Mouse (Mus musculus) neural tube, embryonic 10.5 days (tissue): ENCODE data around the gene Creb5.
A peak's percentile ranks its signal among the peaks of the same experiment; 100 is the strongest.

Experiments
- DNase-seq: peaks from one replicate; pipeline ENCODE4 v3.0.0-alpha.2; 2017; ENCODE audit warnings: low spot score; ENCODE audit errors: extremely low spot score

The Creb5 gene

GRCm38 (mm10) chr6:53584718-53585405, 297.8 kb downstream of the Creb5 start:
- DNase-seq, result no peak

DNA sequence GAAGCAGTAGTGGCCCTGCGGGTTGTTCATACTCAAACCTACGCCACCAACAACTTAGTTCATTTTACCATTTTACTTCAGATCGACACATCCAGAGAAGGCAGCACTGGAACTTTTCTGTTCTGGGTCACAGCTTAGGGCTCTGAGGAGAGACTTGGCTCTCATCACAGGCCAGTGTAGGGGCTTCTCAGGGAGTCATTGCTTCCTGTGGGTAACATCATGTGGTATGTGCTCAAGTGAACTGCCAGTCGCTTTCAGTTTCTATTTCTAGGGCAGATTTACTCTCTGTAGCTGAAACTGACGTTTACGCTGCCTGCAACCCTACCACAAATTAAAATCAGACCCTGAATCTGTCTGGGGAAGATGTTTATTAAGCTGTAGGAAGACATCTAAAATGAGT, 302.7 kb downstream of the Creb5 start:
- no peak for DNase-seq

GRCm38 (mm10) chr6:53592230-53592629, 305.2 kb downstream of the Creb5 start:
- no peak for DNase-seq

DNA sequence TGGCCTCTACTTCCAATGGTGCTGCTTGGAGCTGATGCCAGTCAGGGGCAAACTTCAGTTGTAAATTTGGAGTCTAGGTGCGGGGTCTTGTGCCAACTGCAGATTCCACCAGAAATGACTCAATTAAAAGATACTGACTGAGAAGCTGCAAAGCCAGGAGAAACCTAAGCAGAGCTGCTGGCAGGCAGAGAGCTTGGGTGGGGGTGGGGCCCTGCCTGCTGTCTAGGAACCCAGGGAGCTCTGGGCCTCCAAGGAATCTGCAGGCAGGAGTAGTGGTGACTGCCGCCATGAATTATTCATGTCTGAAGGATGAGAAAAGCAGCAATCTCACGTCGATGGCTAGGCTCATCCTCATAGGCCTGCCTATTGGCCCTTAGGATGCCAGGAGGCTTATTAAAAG, 306.5 kb downstream of the Creb5 start:
- DNase-seq, result peak; percentile 29

GRCm38 (mm10) chr6:53594316-53594715, 307.2 kb downstream of the Creb5 start:
- DNase-seq, result no peak

- no peak for DNase-seq
Observed at GRCm38 (mm10) chr6:53596402-53596801, 309.3 kb downstream of the Creb5 start.

- no peak for DNase-seq
Observed at GRCm38 (mm10) chr6:53603041-53603440, 316.0 kb downstream of the Creb5 start.

GRCm38 (mm10) chr6:53603695-53604094, 316.6 kb downstream of the Creb5 start:
- no peak for DNase-seq

- DNase-seq, result no peak
Observed at GRCm38 (mm10) chr6:53604386-53604785, 317.3 kb downstream of the Creb5 start.

GRCm38 (mm10) chr6:53605184-53605583, 318.1 kb downstream of the Creb5 start:
- DNase-seq, result no peak

DNA sequence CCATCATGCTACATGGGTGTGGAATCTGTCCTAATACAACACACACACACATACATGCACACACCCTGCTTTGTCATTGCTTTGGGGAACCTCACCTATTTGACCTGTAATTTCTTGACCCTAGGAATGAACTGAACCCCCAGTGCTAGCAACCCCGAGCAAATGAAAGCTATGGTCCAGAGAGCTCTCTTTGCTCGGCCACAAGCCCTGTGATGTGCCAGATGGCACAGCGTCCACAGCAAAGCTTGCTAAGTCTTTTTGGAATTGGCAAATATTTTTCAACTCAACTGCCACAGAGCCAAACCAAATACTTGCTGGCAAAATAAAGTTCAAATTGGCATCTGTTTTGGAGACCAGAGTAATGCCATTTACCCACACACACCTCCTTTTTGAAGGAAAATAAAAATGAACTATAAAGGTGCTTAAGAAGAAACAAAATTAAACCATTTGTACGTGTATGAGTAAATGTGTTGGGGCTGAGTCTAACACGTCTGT, 324.4 kb downstream of the Creb5 start:
- DNase-seq, result no peak

GRCm38 (mm10) chr6:53612681-53613080, 325.6 kb downstream of the Creb5 start:
- peak; percentile 23 for DNase-seq

DNA sequence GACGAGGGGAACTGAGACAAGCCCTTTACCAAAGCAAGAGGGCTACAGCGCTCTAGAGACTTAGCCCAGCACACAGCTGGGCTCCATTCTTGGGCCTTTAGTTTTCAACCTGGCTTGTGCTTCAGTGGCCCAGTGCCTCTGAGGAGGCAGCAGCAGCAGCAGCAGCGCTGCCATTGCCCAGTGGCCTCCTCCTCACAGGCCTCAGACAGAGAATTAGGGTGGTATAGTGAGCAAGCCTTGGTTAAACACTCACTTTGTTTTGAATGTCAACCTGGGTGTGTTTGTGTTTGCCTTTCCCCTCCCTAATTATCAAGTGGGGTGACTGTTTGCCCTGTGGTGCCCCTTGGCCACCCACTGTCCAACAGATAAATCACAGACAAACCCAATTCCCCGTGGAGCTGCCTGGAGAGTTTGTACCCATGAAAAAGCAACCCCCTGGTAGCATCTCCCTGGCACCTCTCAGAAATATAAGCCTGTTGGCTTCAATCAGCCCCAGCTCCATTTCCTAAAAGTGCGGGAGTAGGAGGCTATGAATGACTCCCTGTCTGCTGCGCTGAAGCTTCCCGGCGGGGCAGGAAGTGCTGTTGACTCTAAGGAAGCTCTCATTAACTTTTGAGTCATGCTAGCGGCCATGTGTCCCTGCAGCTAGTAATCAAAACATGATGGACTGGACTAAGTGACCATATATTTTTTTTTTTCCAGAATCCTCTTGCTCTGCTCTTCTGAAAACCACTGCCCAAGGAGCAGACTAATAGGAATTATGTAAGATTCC, 328.6 kb downstream of the Creb5 start:
- DNase-seq, result peak; percentile 20

GRCm38 (mm10) chr6:53618164-53618563, 331.1 kb downstream of the Creb5 start:
- no peak for DNase-seq

DNA sequence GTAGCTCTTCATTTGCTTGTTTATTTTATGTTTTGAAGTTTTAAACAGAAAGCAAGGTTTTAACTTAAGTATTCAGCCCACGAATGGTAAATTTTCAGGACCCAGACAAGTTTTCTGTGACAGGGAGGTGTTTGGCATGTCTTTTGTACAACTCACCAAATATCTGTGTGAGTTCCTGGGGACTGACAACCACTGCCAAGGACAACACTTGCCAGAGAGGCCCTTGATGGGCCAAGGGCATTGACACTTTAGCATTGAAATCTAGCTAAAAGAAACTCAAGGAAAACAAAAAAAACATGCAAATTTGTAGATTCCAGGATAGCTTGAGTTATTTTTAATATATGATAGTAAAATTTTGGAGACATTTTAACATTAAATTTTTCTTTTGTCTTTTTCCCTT, 332.6 kb downstream of the Creb5 start:
- no peak for DNase-seq

GRCm38 (mm10) chr6:53621295-53621694, 334.2 kb downstream of the Creb5 start:
- no peak for DNase-seq

DNA sequence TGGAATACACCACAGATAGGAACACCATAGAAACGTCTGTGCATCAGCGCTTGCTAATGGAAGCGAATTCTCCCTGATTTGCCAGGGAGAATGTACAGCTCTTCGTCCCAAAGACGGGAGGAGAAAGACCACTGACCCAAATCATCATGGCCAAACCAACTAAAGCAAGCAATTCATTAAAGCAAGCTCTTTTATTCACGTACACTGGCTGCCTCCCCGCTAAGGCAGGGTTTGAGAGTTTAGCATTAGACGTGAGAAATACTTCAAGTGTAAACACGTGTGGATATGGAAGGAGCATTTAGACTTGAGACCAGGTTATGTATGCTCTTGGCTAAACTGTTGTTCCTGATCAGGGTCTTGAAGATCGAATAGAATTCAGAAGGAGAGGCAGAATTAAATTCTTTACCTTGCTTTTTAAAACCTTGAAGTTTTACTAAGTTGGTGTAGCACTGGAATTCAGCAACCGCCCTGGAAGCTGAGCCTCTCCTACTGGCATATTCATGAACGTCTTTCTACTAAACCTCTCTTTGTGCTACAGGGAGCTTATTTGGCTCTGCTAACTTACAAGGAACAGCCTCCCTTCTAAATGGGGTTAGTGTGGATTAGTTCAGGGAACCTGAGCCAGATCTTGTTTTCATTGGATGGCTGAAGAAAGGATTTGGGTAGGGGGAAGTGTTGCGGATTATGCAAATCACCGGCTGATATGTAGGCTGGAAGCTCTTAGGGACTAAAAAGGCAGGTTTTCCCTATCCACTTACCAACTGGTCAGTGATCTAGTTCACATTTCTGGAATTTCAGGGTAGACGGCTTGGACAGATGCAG, 337.6 kb downstream of the Creb5 start:
- no peak for DNase-seq

GRCm38 (mm10) chr6:53626044-53626443, 339.0 kb downstream of the Creb5 start:
- DNase-seq, result no peak

GRCm38 (mm10) chr6:53628714-53629113, 341.6 kb downstream of the Creb5 start:
- DNase-seq, result no peak

DNA sequence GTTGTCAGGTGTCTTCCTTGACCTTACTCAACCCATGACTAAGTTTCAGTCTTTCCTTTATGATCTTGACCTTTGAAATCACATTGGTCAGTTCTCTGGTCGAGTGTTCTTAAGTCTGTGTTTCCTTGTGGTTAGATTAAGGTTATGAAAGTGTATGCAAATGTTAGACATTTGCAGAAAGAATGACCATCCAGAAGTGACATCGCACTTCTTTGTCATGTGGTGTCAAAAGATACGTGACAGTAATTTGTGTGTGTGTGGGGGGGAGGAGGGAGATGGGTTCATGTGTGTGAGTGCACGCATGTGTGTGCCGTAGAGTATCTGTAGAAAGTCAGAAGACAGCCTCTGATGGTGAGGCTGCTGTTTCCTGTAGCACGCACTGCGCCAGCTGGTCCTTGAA, 348.4 kb downstream of the Creb5 start:
- no peak for DNase-seq

GRCm38 (mm10) chr6:53637356-53638351, 350.6 kb downstream of the Creb5 start:
- DNase-seq, result no peak
